Mouse (Mus musculus) thymus, adult 2 months (tissue): ENCODE data around the gene Mia2. TPM values are rescaled to one million over a fixed set of nuclear protein-coding genes. Genes with fewer than 3 reads are reported as not detected.

Experiments
- DNase-seq: peaks from one replicate; pipeline ENCODE4 v3.0.0; 2021
- H3K27ac ChIP-seq: fragments of 200-500 bp; 2 replicates; pipeline ENCODE4 v1.5.1; 2012; ENCODE audit warnings: low read length, control low read depth; ENCODE audit not compliant: control insufficient read depth, insufficient read depth
- H3K27me3 ChIP-seq: fragments of 200-500 bp; 2 replicates; pipeline ENCODE4 v1.6.1; 2012; ENCODE audit warnings: mild to moderate bottlenecking, low read length, moderate library complexity, mixed read lengths; ENCODE audit not compliant: control insufficient read depth, insufficient read depth
- H3K36me3 ChIP-seq: fragments of 200-500 bp; 2 replicates; pipeline ENCODE4 v1.6.1; 2012; ENCODE audit warnings: mild to moderate bottlenecking, low read length, moderate library complexity; ENCODE audit not compliant: control insufficient read depth, insufficient read depth
- H3K4me1 ChIP-seq: fragments of 200-500 bp; replicated peaks from 2 replicates; pipeline ENCODE4 v1.6.1; 2012; ENCODE audit warnings: low read length; ENCODE audit not compliant: control insufficient read depth, insufficient read depth
- H3K4me3 ChIP-seq: fragments of 200-500 bp; 2 replicates; pipeline ENCODE4 v1.5.1; 2012; ENCODE audit warnings: mild to moderate bottlenecking, low read length, control low read depth, moderate library complexity; ENCODE audit not compliant: control insufficient read depth, insufficient read depth
- CTCF ChIP-seq: fragments of 200-500 bp; IDR thresholded peaks from 2 replicates; pipeline ENCODE4 v1.5.1; 2012; ENCODE audit warnings: mild to moderate bottlenecking, control low read depth, low read length, moderate library complexity, borderline replicate concordance; ENCODE audit not compliant: control insufficient read depth, poor library complexity, insufficient read depth; ENCODE audit errors: extremely low read depth
- POLR2A ChIP-seq: fragments of 200-500 bp; IDR thresholded peaks from 2 replicates; pipeline ENCODE4 v1.6.1; 2012; ENCODE audit warnings: mild to moderate bottlenecking, low read length, control low read depth, moderate library complexity; ENCODE audit not compliant: control insufficient read depth, poor library complexity, insufficient read depth; ENCODE audit errors: extremely low read depth
- WGBS: fragments of 180-500 bp; shearing (Covaris S2); methylation state at CpG from one replicate; pipeline ENCODE4 v1.1.7; 2018; 5-methylcytosine and 5-hydroxymethylcytosine counted together
- polyA plus RNA-seq: library from polyadenylated mRNA; depleted of rRNA; stranded (reverse); fragments of >200 nt; gene quantifications from 2 replicates; pipeline ENCODE4 v1.2.3, GENCODE M21; 2012

Mia2 gene
- polyA plus RNA-seq, 1 experiment = 67.8 TPM

GRCm38 (mm10) chr12:59207000-59207390 is 111.4 kb downstream of the Mia2 start:
- DNase-seq = no peak
- H3K27me3 ChIP-seq = no peaks in the 10 kb centered on the region
- peaks cover 26% of the 10 kb centered on the region for H3K36me3 ChIP-seq
- no peak overlapping the region for H3K4me3 ChIP-seq
- H3K4me1 ChIP-seq = peaks cover 5% of the 10 kb centered on the region; the same call in 1 of the 2 replicates
- TF ChIP-seq POLR2A = no peak
- no peak for TF ChIP-seq CTCF
- H3K27ac ChIP-seq = no peak overlapping the region; the same call in 1 of the 2 replicates
- WGBS = 2% methylated on average over 3 of the region's 3 CpGs

GRCm38 (mm10) chr12:59207814-59208213 is 112.2 kb downstream of the Mia2 start:
- no peak overlapping the region for H3K27ac ChIP-seq
- peaks cover 5% of the 10 kb centered on the region; the same call in 1 of the 2 replicates for H3K4me1 ChIP-seq
- no peaks in the 10 kb centered on the region for H3K27me3 ChIP-seq
- H3K36me3 ChIP-seq = peaks cover 19% of the 10 kb centered on the region
- 91% methylated on average over 1 of the region's 1 CpGs for WGBS
- no peak overlapping the region for H3K4me3 ChIP-seq
- no peak for DNase-seq
- TF ChIP-seq POLR2A (no peak), CTCF (no peak)

- Histone ChIP-seq H3K4me1 (peaks cover 8% of the 10 kb centered on the region), H3K27me3 (no peaks in the 10 kb centered on the region), H3K4me3 (no peak overlapping the region), H3K36me3 (no peaks in the 10 kb centered on the region), H3K27ac (no peak overlapping the region)
- peak; percentile 20 for DNase-seq
- TF ChIP-seq POLR2A = no peak
- no peak for TF ChIP-seq CTCF
- WGBS = 36% methylated on average over 4 of the region's 4 CpGs
Measured at GRCm38 (mm10) chr12:59216176-59216575, 120.6 kb downstream of the Mia2 start.

GRCm38 (mm10) chr12:59216676-59217266 is 121.2 kb downstream of the Mia2 start:
- peaks cover 8% of the 10 kb centered on the region for H3K4me1 ChIP-seq
- no peak overlapping the region for H3K4me3 ChIP-seq
- WGBS = 27% methylated on average over 6 of the region's 6 CpGs
- H3K36me3 ChIP-seq = no peaks in the 10 kb centered on the region
- H3K27ac ChIP-seq = no peak overlapping the region
- no peak for DNase-seq
- TF ChIP-seq POLR2A (no peak), CTCF (no peak)
- H3K27me3 ChIP-seq = no peaks in the 10 kb centered on the region

- Histone ChIP-seq H3K27me3 (no peaks in the 10 kb centered on the region), H3K36me3 (no peaks in the 10 kb centered on the region), H3K4me3 (no peak overlapping the region), H3K27ac (no peak overlapping the region), H3K4me1 (peaks cover 8% of the 10 kb centered on the region)
- 76% methylated on average over 3 of the region's 3 CpGs for WGBS
- no peak for DNase-seq
- TF ChIP-seq POLR2A = no peak
- TF ChIP-seq CTCF = no peak
Measured at GRCm38 (mm10) chr12:59217331-59217730, 121.7 kb downstream of the Mia2 start.

GRCm38 (mm10) chr12:59218640-59219321 is 123.2 kb downstream of the Mia2 start:
- no peak for TF ChIP-seq CTCF
- TF ChIP-seq POLR2A = 0 out of 2 replicates have a peak, but pooled peaks have one; percentile 6
- peak; percentile 51 for DNase-seq
- 2% methylated on average over 69 of the region's 69 CpGs for WGBS

More at GRCm38 (mm10) chr12:59218640-59219321, 123.2 kb downstream of the Mia2 start:
- Histone ChIP-seq H3K36me3 (no peaks in the 10 kb centered on the region), H3K27me3 (no peaks in the 10 kb centered on the region), H3K27ac (peak overlapping the region; percentile 36), H3K4me1 (peaks cover 8% of the 10 kb centered on the region), H3K4me3 (peak overlapping the region; percentile 66)
